Mouse (Mus musculus) heart, embryonic 14.5 days (tissue): ENCODE measurements at regions not wholly inside any gene's neighbourhood (a gene's known extent, or its start where the extent isn't known, plus 50 kb on each side); places are given as distances from the start of the nearest gene placed in this dataset.
A peak's percentile ranks its signal among the peaks of the same experiment; 100 is the strongest.

Experiments used
- ATAC-seq: fragments of 200-750 bp; cut with Nextera tagmentation; 2 replicates; pipeline ENCODE4 v1.8.0; 2017; ENCODE audit warnings: low read depth, moderate TSS enrichment; ENCODE audit not compliant: insufficient number of reproducible peaks, insufficient read depth, low FRiP score
- H3K27ac ChIP-seq, 2 experiments: fragments of 200-500 bp in 1 of 2; fragments of 300-500 bp in 1 of 2; sonication (generic) in 1 of 2; replicated peaks in 1 of 2; 2 replicates each; pipeline ENCODE4 v1.5.1; 2012 to 2014; ENCODE audit warnings: low read depth in 2 of 2, low read length in 2 of 2, control low read depth in 1 of 2, mild to moderate bottlenecking in 1 of 2, mixed read lengths in 1 of 2; ENCODE audit not compliant: control insufficient read depth in 1 of 2, insufficient read depth in 1 of 2
- H3K27me3 ChIP-seq: fragments of 300-500 bp; sonication (generic); 2 replicates; pipeline ENCODE4 v1.6.1; 2014; ENCODE audit warnings: mild to moderate bottlenecking, low read length, control low read depth; ENCODE audit not compliant: control insufficient read depth, insufficient read depth
- H3K36me3 ChIP-seq: fragments of 300-500 bp; sonication (generic); 2 replicates; pipeline ENCODE4 v1.6.1; 2014; ENCODE audit warnings: mild to moderate bottlenecking, control low read depth, low read length, mixed read lengths; ENCODE audit not compliant: control insufficient read depth, insufficient read depth
- H3K4me1 ChIP-seq, 2 experiments: fragments of 200-500 bp in 1 of 2; fragments of 300-500 bp in 1 of 2; sonication (generic) in 1 of 2; 2 replicates each; pipeline ENCODE4 v1.6.1; 2012 to 2014; ENCODE audit warnings: low read length in 2 of 2, control low read depth in 1 of 2, mixed read lengths in 1 of 2; ENCODE audit not compliant: control insufficient read depth in 2 of 2, insufficient read depth in 2 of 2
- H3K4me2 ChIP-seq: fragments of 300-500 bp; sonication (generic); 2 replicates; pipeline ENCODE4 v1.6.1; 2014; ENCODE audit warnings: mild to moderate bottlenecking, low read length
- H3K4me3 ChIP-seq, 2 experiments: fragments of 200-500 bp in 1 of 2; fragments of 300-500 bp in 1 of 2; sonication (generic) in 1 of 2; 2 replicates each; pipeline ENCODE4 v1.5.1; 2012 to 2014; ENCODE audit warnings: low read length in 2 of 2, mild to moderate bottlenecking in 2 of 2, control low read depth in 1 of 2, low read depth in 1 of 2, moderate library complexity in 1 of 2; ENCODE audit not compliant: control insufficient read depth in 1 of 2, insufficient read depth in 1 of 2
- H3K9ac ChIP-seq: fragments of 300-500 bp; sonication (generic); 2 replicates; pipeline ENCODE4 v1.6.1; 2014; ENCODE audit warnings: mild to moderate bottlenecking, low read length
- H3K9me3 ChIP-seq: fragments of 300-500 bp; sonication (generic); 2 replicates; pipeline ENCODE4 v1.6.1; 2016; ENCODE audit warnings: low read length, control low read depth; ENCODE audit not compliant: control insufficient read depth
- WGBS: fragments of 180-500 bp; shearing (Covaris S2); extraction: QIAGEN DNeasy Blood & Tissue Kit; methylation state at CpG from one replicate; pipeline ENCODE4 v1.1.7; 2014; 5-methylcytosine and 5-hydroxymethylcytosine counted together

DNA sequence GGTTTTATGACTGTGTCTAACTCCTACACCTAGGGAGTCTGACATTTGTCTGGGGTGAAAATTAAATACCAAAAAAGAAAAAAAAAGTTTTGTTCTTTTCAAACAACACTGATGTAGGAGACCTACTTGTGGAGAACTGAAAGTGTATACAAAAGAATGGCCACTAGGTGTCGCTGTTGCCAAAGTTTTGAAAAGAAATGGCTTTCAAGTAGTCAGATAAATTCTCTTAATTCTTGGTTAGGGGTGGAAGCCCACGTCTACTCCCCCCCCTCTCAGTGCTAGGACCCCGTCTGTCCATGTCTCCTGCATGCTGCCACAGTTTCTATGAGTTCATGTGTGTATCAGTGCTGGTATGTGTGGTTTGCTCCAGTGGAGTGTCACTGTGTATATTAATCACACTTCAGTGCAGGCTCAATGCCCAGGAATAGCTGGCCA lies 100.7 kb upstream of the Spred2 start:
- Histone ChIP-seq H3K27ac (no peak overlapping the region), H3K9ac (no peak overlapping the region), H3K9me3 (no peaks in the 10 kb centered on the region), H3K36me3 (no peaks in the 10 kb centered on the region), H3K4me3 (no peak overlapping the region), H3K27me3 (no peaks in the 10 kb centered on the region), H3K4me1 (no peaks in the 10 kb centered on the region; a peak in 1 of 4 replicates), H3K4me2 (no peak overlapping the region; the same call in 1 of the 2 replicates)
- no peak for ATAC-seq
- WGBS: 0% methylated on average over 3 of the region's 3 CpGs

- Histone ChIP-seq H3K36me3 (no peaks in the 10 kb centered on the region), H3K9ac (no peak overlapping the region), H3K4me1 (peaks cover 0 to 3% of the 10 kb centered on the region in 2 experiments; a peak in 1 of 4 replicates), H3K27ac (no peak overlapping the region), H3K9me3 (no peaks in the 10 kb centered on the region), H3K4me2 (no peak overlapping the region), H3K27me3 (no peaks in the 10 kb centered on the region), H3K4me3 (no peak overlapping the region)
- 80% methylated on average over 13 of the region's 13 CpGs for whole genome bisulfite sequencing
- no peak for ATAC-seq
These were observed 97.5 kb upstream of the Spred2 start for GRCm38 (mm10) chr11:19826481-19827185.

- WGBS: 61% methylated on average over 11 of the region's 11 CpGs
- no peak overlapping the region for H3K27ac ChIP-seq
These were observed 96.2 kb upstream of the Spred2 start for GRCm38 (mm10) chr11:19827996-19828395.

GRCm38 (mm10) chr11:19828959-19829401 lies 95.2 kb upstream of the Spred2 start:
- Histone ChIP-seq H3K36me3 (no peaks in the 10 kb centered on the region), H3K4me3 (no peak overlapping the region), H3K9me3 (no peaks in the 10 kb centered on the region), H3K4me2 (no peak overlapping the region), H3K4me1 (peaks cover 0 to 3% of the 10 kb centered on the region in 2 experiments; a peak in 1 of 4 replicates), H3K9ac (no peak overlapping the region), H3K27ac (no peak overlapping the region), H3K27me3 (no peaks in the 10 kb centered on the region)
- WGBS: 55% methylated on average over 8 of the region's 8 CpGs
- no peak for ATAC-seq

More at GRCm38 (mm10) chr11:19827996-19828395, 96.2 kb upstream of the Spred2 start:
- H3K4me3 ChIP-seq: no peak overlapping the region
- H3K27me3 ChIP-seq: no peaks in the 10 kb centered on the region
- no peak for ATAC-seq
- H3K4me1 ChIP-seq: peaks cover 0 to 3% of the 10 kb centered on the region in 2 experiments; a peak in 1 of 4 replicates
- no peak overlapping the region for H3K4me2 ChIP-seq
- H3K9ac ChIP-seq: no peak overlapping the region
- no peaks in the 10 kb centered on the region for H3K36me3 ChIP-seq
- H3K9me3 ChIP-seq: no peaks in the 10 kb centered on the region

DNA sequence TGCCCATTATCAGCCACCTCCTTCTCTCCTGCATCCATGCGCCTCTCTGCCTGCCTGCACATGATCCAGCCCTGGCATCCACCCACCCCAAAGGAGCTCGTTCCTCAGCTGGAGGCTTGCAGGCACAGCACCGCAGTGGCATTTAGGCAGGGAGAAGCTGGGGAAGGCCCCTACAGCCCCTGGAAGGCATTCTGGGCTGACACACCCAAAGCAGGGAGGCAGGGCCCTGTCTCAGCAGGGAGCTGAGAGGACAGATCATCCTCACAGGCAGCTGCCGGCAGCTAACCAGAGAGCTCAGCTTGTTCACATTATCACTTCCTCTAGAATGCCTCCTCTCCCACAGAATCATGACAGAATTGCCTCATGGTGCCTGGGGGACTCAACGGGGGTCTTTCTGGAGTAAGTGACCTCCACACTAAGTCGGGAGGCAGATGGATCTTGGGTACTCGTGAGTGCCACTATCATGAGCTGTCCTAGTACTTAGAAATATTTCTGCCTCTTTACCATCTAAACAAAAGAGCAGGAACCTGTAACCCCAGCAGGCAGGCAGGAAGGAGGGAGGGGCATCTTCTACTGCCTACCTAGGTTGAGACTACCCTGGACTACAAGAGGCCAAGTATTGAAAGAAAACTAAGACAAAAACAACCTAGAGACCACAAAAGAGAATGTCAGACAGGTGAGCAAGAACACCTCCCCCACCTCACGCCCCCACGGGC lies 94.5 kb upstream of the Spred2 start:
- no peaks in the 10 kb centered on the region for H3K36me3 ChIP-seq
- no peaks in the 10 kb centered on the region for H3K27me3 ChIP-seq
- no peak overlapping the region for H3K4me3 ChIP-seq
- H3K9me3 ChIP-seq: no peaks in the 10 kb centered on the region
- ATAC-seq: no peak
- no peak overlapping the region for H3K27ac ChIP-seq
- no peak overlapping the region for H3K9ac ChIP-seq
- H3K4me2 ChIP-seq: no peak overlapping the region
- peaks cover 0 to 3% of the 10 kb centered on the region in 2 experiments; a peak in 1 of 4 replicates for H3K4me1 ChIP-seq
- 22% methylated on average over 9 of the region's 9 CpGs for WGBS

DNA sequence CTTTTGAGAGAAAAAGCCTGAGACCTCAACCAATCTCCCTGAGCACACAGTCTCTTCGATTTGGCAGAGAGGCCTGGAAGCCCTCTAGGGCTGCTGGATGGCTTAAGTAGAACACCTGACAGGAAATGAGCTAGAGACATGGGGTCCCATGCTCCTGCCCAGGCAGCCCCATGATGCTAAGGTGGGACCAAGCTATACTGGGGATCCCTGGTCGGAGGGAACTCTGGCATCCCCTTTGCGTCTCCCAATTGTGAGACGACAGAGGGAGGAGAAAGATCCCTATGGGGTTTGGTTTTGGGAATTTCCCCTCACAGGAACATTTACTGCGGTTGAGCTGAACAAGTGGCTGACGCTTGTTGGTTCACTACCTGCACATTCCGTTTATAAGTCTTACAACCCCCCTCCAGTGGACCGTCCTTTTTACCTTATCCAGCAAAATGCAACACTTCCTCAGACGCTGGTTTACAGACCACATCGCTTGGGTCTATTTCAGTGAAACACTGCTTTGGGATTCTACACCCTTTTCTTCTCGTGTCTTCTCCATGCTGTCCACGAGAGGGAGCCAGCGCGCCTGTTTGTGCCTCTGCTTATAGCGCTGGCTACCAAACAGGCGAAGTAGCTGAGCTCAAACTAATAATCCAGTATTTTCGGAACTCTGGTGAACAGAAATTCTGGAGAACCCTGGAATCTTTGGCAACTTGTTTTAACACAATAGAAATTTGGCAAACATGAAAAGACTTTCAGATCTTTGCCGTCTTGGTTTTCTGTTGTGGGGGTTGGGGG lies 93.7 kb upstream of the Spred2 start:
- WGBS: 18% methylated on average over 18 of the region's 18 CpGs
- no peaks in the 10 kb centered on the region for H3K27me3 ChIP-seq
- peak overlapping the region; percentile 31; the same call in 1 of the 2 replicates for H3K4me2 ChIP-seq
- ATAC-seq: no peak
- no peak overlapping the region for H3K4me3 ChIP-seq
- H3K27ac ChIP-seq: no peak overlapping the region
- H3K36me3 ChIP-seq: no peaks in the 10 kb centered on the region
- peaks cover 0 to 5% of the 10 kb centered on the region in 2 experiments; a peak in 1 of 4 replicates for H3K4me1 ChIP-seq
- H3K9ac ChIP-seq: no peak overlapping the region
- no peaks in the 10 kb centered on the region for H3K9me3 ChIP-seq

- WGBS: 75% methylated on average over 8 of the region's 8 CpGs
- no peak for ATAC-seq
- Histone ChIP-seq H3K27me3 (no peaks in the 10 kb centered on the region), H3K36me3 (no peaks in the 10 kb centered on the region), H3K9me3 (no peaks in the 10 kb centered on the region), H3K4me3 (no peak overlapping the region), H3K27ac (no peak overlapping the region), H3K4me1 (peaks cover 0 to 2% of the 10 kb centered on the region in 2 experiments; a peak in 1 of 4 replicates), H3K4me2 (no peak overlapping the region), H3K9ac (no peak overlapping the region)
These were observed 89.6 kb upstream of the Spred2 start for GRCm38 (mm10) chr11:19834561-19834960.
